Mouse (Mus musculus) skeletal muscle tissue, postnatal 0 days (tissue): ENCODE measurements around the gene Itln1. TPM values are rescaled to one million over a fixed set of nuclear protein-coding genes. Genes with fewer than 3 reads are reported as not detected.

Experiments used
- polyA plus RNA-seq: library from polyadenylated mRNA; unstranded; fragments of >200 nt; fragmentation: Nextera tagmentation; extraction: Ambion mirVana; gene quantifications from 2 replicates; pipeline ENCODE4 v1.2.1, GENCODE M21; 2015

Gene Itln1
- polyA plus RNA-seq, result not detected in 2 replicates

GRCm38 (mm10) chr1:171535194-171535593, at the start of gene Itln1:
Itln1 (minus strand) TSS chr1:171535294.

DNA sequence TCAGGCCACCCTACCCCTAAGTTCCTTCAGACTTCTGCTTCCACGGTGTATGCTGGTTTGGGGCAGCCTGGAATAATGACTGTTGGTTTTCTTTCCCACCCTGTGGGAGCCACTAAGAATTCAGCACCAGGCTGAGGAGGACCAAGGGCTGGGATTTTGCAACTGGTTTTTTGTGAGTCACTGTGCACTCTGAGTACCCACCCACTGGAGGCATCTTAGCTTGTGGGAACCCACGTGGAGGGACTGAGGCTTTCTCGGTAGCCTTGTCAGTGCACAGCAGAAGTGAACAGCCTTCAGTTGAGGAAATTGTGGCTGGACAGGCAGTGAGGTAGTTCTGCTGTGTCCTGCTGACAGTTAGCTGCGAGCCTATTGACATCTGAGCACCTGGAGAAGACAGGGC, 23.8 kb upstream of the Itln1 start, which contains the start of gene Cd244a:
Cd244a (plus strand) TSS at position 296 of the 400 bp plus-strand sequence.

DNA sequence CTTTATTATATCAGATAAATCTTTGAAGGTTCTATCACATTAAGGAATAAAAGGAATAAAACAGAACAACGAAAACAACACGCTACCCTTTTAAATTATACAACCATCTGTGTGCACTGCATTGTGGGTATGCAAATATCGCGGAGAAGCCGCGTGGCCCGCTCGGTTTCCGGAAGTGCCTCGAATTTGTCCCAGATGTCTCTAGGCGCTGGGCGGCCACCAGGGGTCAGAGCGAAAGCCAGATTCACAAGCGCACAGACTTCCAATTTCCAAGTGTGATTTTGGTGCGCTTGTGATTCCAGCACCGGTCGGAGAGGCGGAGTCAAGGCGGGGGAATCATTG, 31.9 kb downstream of the Itln1 start, which contains the start of gene Alyref2:
Alyref2 (plus strand) TSS at position 229 of the 342 bp plus-strand sequence.

Other genes with a start within 250 kb of the Itln1 start
- 23.7 and 24.2 TPM in 2 replicates for gene Usp21, start 247.3 kb downstream of the Itln1 start, polyA plus RNA-seq
- 77.6 and 87.2 TPM in 2 replicates for gene Ufc1, start 240.3 kb downstream of the Itln1 start, polyA plus RNA-seq
- gene Dedd, start 206.1 kb downstream of the Itln1 start, polyA plus RNA-seq, result 31.9 and 35.7 TPM in 2 replicates
- 27.6 and 32.2 TPM in 2 replicates for gene Nit1, start 189.6 kb downstream of the Itln1 start, polyA plus RNA-seq
- 98.8 and 101 TPM in 2 replicates for gene Pfdn2, start 189.6 kb downstream of the Itln1 start, polyA plus RNA-seq
- gene Klhdc9, start 174.5 kb downstream of the Itln1 start, polyA plus RNA-seq, result 1.3 and 1.7 TPM in 2 replicates
- 0.24 and 1.5 TPM in 2 replicates for gene Nectin4, start 165.2 kb downstream of the Itln1 start, polyA plus RNA-seq
- gene Arhgap30, start 146.3 kb downstream of the Itln1 start, polyA plus RNA-seq, result 1.8 and 2.5 TPM in 2 replicates
- 34.2 and 34.8 TPM in 2 replicates for gene Usf1, start 124.0 kb downstream of the Itln1 start, polyA plus RNA-seq
- gene Tstd1, start 116.4 kb downstream of the Itln1 start, polyA plus RNA-seq, result 1.1 and 1.5 TPM in 2 replicates
- 20.5 and 28.3 TPM in 2 replicates for gene F11r, start 97.8 kb downstream of the Itln1 start, polyA plus RNA-seq
- gene Alyref2, start 31.8 kb downstream of the Itln1 start, polyA plus RNA-seq, result 11.3 and 13.8 TPM in 2 replicates
- gene Cd244a, start 23.9 kb upstream of the Itln1 start, polyA plus RNA-seq, result 0.16 TPM in 1 of 2 replicates, not detected in the other
- gene Ly9, start 72.1 kb upstream of the Itln1 start, polyA plus RNA-seq, result 0.24 and 0.38 TPM in 2 replicates
- 0.17 TPM in 1 of 2 replicates, not detected in the other for gene Slamf7, start 117.7 kb upstream of the Itln1 start, polyA plus RNA-seq
- gene Cd48, start 146.7 kb upstream of the Itln1 start, polyA plus RNA-seq, result 3.3 and 5.4 TPM in 2 replicates
- gene Slamf1, start 231.8 kb upstream of the Itln1 start, polyA plus RNA-seq, result 0.18 and 0.19 TPM in 2 replicates